ENCODE assay signal across 8 mouse cellular contexts in genomic region chr16:32915292-32916068, GRCm38 (mm10). TPM values are rescaled to one million over a fixed set of nuclear protein-coding genes. Genes with fewer than 3 reads are reported as not detected.
DNase-seq lines count a peak whose midpoint lies in the region; ATAC-seq and TF ChIP-seq lines count a peak whose summit lies in the region.

No protein-coding gene starts in this region.

- peaks cover 5% of the 10 kb centered on the region; the same call in 1 of the 2 replicates for H3K4me1 ChIP-seq in cerebellum, adult 2 months (ENCODE audit: control insufficient read depth, insufficient read depth, low read length)
- peaks cover 10% of the 10 kb centered on the region for H3K4me1 ChIP-seq in forebrain, embryonic 12.5 days
- peaks cover 2 to 5% of the 10 kb centered on the region in 2 experiments for H3K4me1 ChIP-seq in liver, embryonic 14.5 days (replicated peaks; ENCODE audit: control insufficient read depth in 2 of 2, insufficient read depth in 2 of 2, low read length in 1 of 2)

- no peaks in the 10 kb centered on the region for H3K27me3 ChIP-seq in cerebellum, adult 2 months (ENCODE audit: control insufficient read depth, insufficient read depth, low read length)
- H3K27me3 ChIP-seq in C2C12 (ENCODE audit: control insufficient read depth, insufficient read depth, insufficient read length): no peaks in the 10 kb centered on the region
- no peaks in the 10 kb centered on the region for H3K27me3 ChIP-seq in forebrain, embryonic 12.5 days
- H3K27me3 ChIP-seq in liver, embryonic 14.5 days (ENCODE audit: control insufficient read depth, insufficient read depth, low read length): no peaks in the 10 kb centered on the region

- H3K9ac ChIP-seq in forebrain, embryonic 12.5 days: no peak overlapping the region
- peak overlapping the region; percentile 86; the same call in 1 of the 2 replicates for H3K9ac ChIP-seq in liver, embryonic 14.5 days (replicated peaks)

- DNase-seq in cerebellum, adult 2 months: no peak
- DNase-seq in cerebellum, postnatal 4 days (ENCODE audit: low spot score in 2 of 2): no peak
- DNase-seq in liver, embryonic 14.5 days (ENCODE audit: low read depth in 3 of 3, low spot score in 3 of 3): no peak
- no peak for DNase-seq in adrenal gland, adult (ENCODE audit: inconsistent age in 2 of 2, low spot score in 1 of 2)
- DNase-seq in urinary bladder, postnatal 14 days (ENCODE audit: low spot score): no peak
- DNase-seq in retina, embryonic 14.5 days (ENCODE audit: low spot score): no peak

- peaks cover 6% of the 10 kb centered on the region for H3K36me3 ChIP-seq in C2C12 (ENCODE audit: control insufficient read depth, insufficient read depth)
- 0 out of 2 replicates have a peak, but pooled peaks cover 4% of the 10 kb centered on the region for H3K36me3 ChIP-seq in forebrain, embryonic 12.5 days (replicated peaks)
- H3K36me3 ChIP-seq in liver, embryonic 14.5 days (replicated peaks; ENCODE audit: control insufficient read depth, insufficient read depth, low read depth): no peaks in the 10 kb centered on the region

- 50% methylated on average over 9 of the region's 9 CpGs for WGBS in cerebellum, adult 2 months
- 76% methylated on average over 9 of the region's 9 CpGs for WGBS in forebrain, embryonic 12.5 days
- 62% methylated on average over 9 of the region's 9 CpGs for WGBS in liver, embryonic 14.5 days (ENCODE audit: insufficient replicate concordance)

- no peak overlapping the region for H3ac ChIP-seq in C2C12 (ENCODE audit: control insufficient read depth, insufficient read length, low read depth)

- no peak overlapping the region for H3K27ac ChIP-seq in cerebellum, adult 2 months (ENCODE audit: insufficient read depth, low read length)
- no peak overlapping the region for H3K27ac ChIP-seq in forebrain, embryonic 12.5 days
- H3K27ac ChIP-seq in liver, embryonic 14.5 days: no peak overlapping the region

- no peak for TF ChIP-seq CTCF in cerebellum, adult 2 months (IDR thresholded peaks at IDR 0.05; ENCODE audit: borderline replicate concordance, insufficient read depth, low read depth, low read length)
- no peak for TF ChIP-seq CTCF in C2C12 (IDR thresholded peaks at IDR 0.05; ENCODE audit: control insufficient read depth, insufficient read depth, insufficient read length)
- no peak for TF ChIP-seq CTCF in liver, embryonic 14.5 days (IDR thresholded peaks at IDR 0.05; ENCODE audit: low read depth)

- peaks cover 55% of the 10 kb centered on the region for H3K79me3 ChIP-seq in C2C12 (ENCODE audit: low read depth)

- H3K79me2 ChIP-seq in C2C12 (ENCODE audit: control insufficient read depth, insufficient read depth): peaks cover 64% of the 10 kb centered on the region

- no peak for TF ChIP-seq EP300 in liver, embryonic 14.5 days (IDR thresholded peaks at IDR 0.05; ENCODE audit: low read depth)

- H3K9me3 ChIP-seq in forebrain, embryonic 12.5 days: no peaks in the 10 kb centered on the region
- H3K9me3 ChIP-seq in liver, embryonic 14.5 days (ENCODE audit: control insufficient read depth, low read length): no peaks in the 10 kb centered on the region

- no peak for TF ChIP-seq POLR2A in cerebellum, adult 2 months (IDR thresholded peaks at IDR 0.05; ENCODE audit: borderline replicate concordance, insufficient read depth, low read length)

- H3K4me3 ChIP-seq in cerebellum, adult 2 months (replicated peaks; ENCODE audit: insufficient read depth, low read depth, low read length): peak overlapping the region; percentile 98
- peak overlapping the region; percentile 80 for H3K4me3 ChIP-seq in C2C12 (ENCODE audit: insufficient read depth, poor library complexity, severe bottlenecking)
- peak overlapping the region; percentile 92 for H3K4me3 ChIP-seq in forebrain, embryonic 12.5 days (replicated peaks)
- H3K4me3 ChIP-seq in liver, embryonic 14.5 days (ENCODE audit: insufficient read depth in 1 of 2, low read depth in 2 of 2, low read length in 2 of 2): peak overlapping the region; percentile 32 to 84; a peak in 3 of 4 replicates

- ATAC-seq in forebrain, embryonic 12.5 days (ENCODE audit: low FRiP score): no peak
- no peak for ATAC-seq in liver, embryonic 14.5 days (ENCODE audit: insufficient read depth)

- H3K4me2 ChIP-seq in forebrain, embryonic 12.5 days: peak overlapping the region; percentile 62
- H3K4me2 ChIP-seq in liver, embryonic 14.5 days (ENCODE audit: low read depth): peak overlapping the region; percentile 83

TF ChIP-seq in C2C12, 6 proteins besides CTCF, POLR2A, EP300 and RAD21:
- no peak for TF ChIP-seq MYOG (IDR thresholded peaks at IDR 0.05; ENCODE audit: control insufficient read depth, extremely low read depth, insufficient read length)
- no peak for TF ChIP-seq USF1 (IDR thresholded peaks at IDR 0.05; ENCODE audit: low read depth)
- TF ChIP-seq MYOD1 (IDR thresholded peaks at IDR 0.05; ENCODE audit: control insufficient read depth, insufficient read length, low read depth): no peak
- TF ChIP-seq CEBPB (IDR thresholded peaks at IDR 0.05; ENCODE audit: low read depth): no peak
- TF ChIP-seq FOSL1 (IDR thresholded peaks at IDR 0.05; ENCODE audit: insufficient read depth, low read length, poor library complexity, severe bottlenecking): no peak
- TF ChIP-seq MAX (IDR thresholded peaks at IDR 0.05): no peak

RNA-seq across cellular contexts. Expression of gene Lrch3, which starts 1.6 kb away (rescaled TPM):
- 56.1 and 56.7 TPM in 2 replicates for polyA plus RNA-seq in cerebellum, adult 2 months (2012; rRNA removed)
- 6.7 TPM for polyA plus RNA-seq in C2C12 (2012; fragmentation: generic; extraction: Trizol)
- polyA plus RNA-seq in forebrain, embryonic 12.5 days (2016; fragmentation: Nextera tagmentation; extraction: Ambion mirVana): 46.5 and 49.4 TPM in 2 replicates
- 5.0 and 6.3 TPM in 2 replicates for polyA plus RNA-seq in liver, embryonic 14.5 days (2012; rRNA removed)
- polyA plus RNA-seq in liver, embryonic 14.5 days (2014; fragmentation: Nextera tagmentation; extraction: Ambion mirVana): 3.9 and 4.9 TPM in 2 replicates

RNA-seq across cellular contexts. Expression of gene Rubcn, which starts 37.9 kb away (rescaled TPM):
- polyA plus RNA-seq in cerebellum, adult 2 months (2012; rRNA removed): 71.9 and 73.4 TPM in 2 replicates
- 22.1 TPM for polyA plus RNA-seq in C2C12 (2012; fragmentation: generic; extraction: Trizol)
- 26.5 and 27.4 TPM in 2 replicates for polyA plus RNA-seq in forebrain, embryonic 12.5 days (2016; fragmentation: Nextera tagmentation; extraction: Ambion mirVana)
- 3.9 and 4.2 TPM in 2 replicates for polyA plus RNA-seq in liver, embryonic 14.5 days (2012; rRNA removed)
- polyA plus RNA-seq in liver, embryonic 14.5 days (2014; fragmentation: Nextera tagmentation; extraction: Ambion mirVana): 3.1 and 4.3 TPM in 2 replicates

RNA-seq across cellular contexts. Expression of gene Fyttd1, which starts 38.2 kb away (rescaled TPM):
- polyA plus RNA-seq in cerebellum, adult 2 months (2012; rRNA removed): 52.5 and 53.7 TPM in 2 replicates
- polyA plus RNA-seq in C2C12 (2012; fragmentation: generic; extraction: Trizol): 16.8 TPM
- polyA plus RNA-seq in forebrain, embryonic 12.5 days (2016; fragmentation: Nextera tagmentation; extraction: Ambion mirVana): 122 and 125 TPM in 2 replicates
- polyA plus RNA-seq in liver, embryonic 14.5 days (2012; rRNA removed): 5.7 and 9.8 TPM in 2 replicates
- 33.3 and 33.9 TPM in 2 replicates for polyA plus RNA-seq in liver, embryonic 14.5 days (2014; fragmentation: Nextera tagmentation; extraction: Ambion mirVana)
